Mouse (Mus musculus): Measurements from ENCODE around the gene Slc27a3. TPM values are rescaled to one million over a fixed set of nuclear protein-coding genes. Genes with fewer than 3 reads are reported as not detected.

Gene Slc27a3
- total RNA-seq, 2 experiments from 2014 or later = 7.2 to 8.1 TPM

- no peak for DNase-seq (ENCODE audit: low spot score in 2 of 2)
- intact Hi-C loops (cut with DNase I) = no loop called here
Measured at GRCm38 (mm10) chr3:90395629-90396028, 5.9 kb upstream of the Slc27a3 start.

- no peak for DNase-seq (ENCODE audit: low spot score in 2 of 2)
- intact Hi-C loops (cut with DNase I) = no loop called here
Measured at GRCm38 (mm10) chr3:90392661-90393060, 2.9 kb upstream of the Slc27a3 start.

- intact Hi-C loops (cut with DNase I) = no loop called here
- DNase-seq (ENCODE audit: low spot score in 2 of 2) = no peak
Measured at GRCm38 (mm10) chr3:90391941-90392340, 2.2 kb upstream of the Slc27a3 start.

- intact Hi-C loops (cut with DNase I) = no loop called here
- DNase-seq (ENCODE audit: low spot score in 2 of 2) = no peak
Measured at GRCm38 (mm10) chr3:90391004-90391403, 1.3 kb upstream of the Slc27a3 start.

GRCm38 (mm10) chr3:90388726-90389510, 820 bp downstream of the Slc27a3 start:
- intact Hi-C loops (cut with DNase I) = no loop called here
- peak in 1 of 2 experiments; percentile 39 for DNase-seq (ENCODE audit: low spot score in 2 of 2)

- peak in 1 of 2 experiments; percentile 43 for DNase-seq (ENCODE audit: low spot score in 2 of 2)
- intact Hi-C loops (cut with DNase I) = no loop called here
Measured at GRCm38 (mm10) chr3:90388192-90388591, 1.5 kb downstream of the Slc27a3 start.

- peak; percentile 28 to 37 for DNase-seq (ENCODE audit: low spot score in 2 of 2)
- intact Hi-C loops (cut with DNase I) = no loop called here
Measured at GRCm38 (mm10) chr3:90387483-90387882, 2.3 kb downstream of the Slc27a3 start.

GRCm38 (mm10) chr3:90386817-90387216, 2.9 kb downstream of the Slc27a3 start:
- DNase-seq (ENCODE audit: low spot score in 2 of 2) = no peak
- intact Hi-C loops (cut with DNase I) = no loop called here

- no peak for DNase-seq (ENCODE audit: low spot score in 2 of 2)
- intact Hi-C loops (cut with DNase I) = no loop called here
Measured at GRCm38 (mm10) chr3:90384851-90385375, 4.8 kb downstream of the Slc27a3 start.

- intact Hi-C loops (cut with DNase I) = no loop called here
- no peak for DNase-seq (ENCODE audit: low spot score in 2 of 2)
Measured at GRCm38 (mm10) chr3:90383690-90384089, 6.0 kb downstream of the Slc27a3 start.

- DNase-seq (ENCODE audit: low spot score in 2 of 2) = no peak
- intact Hi-C loops (cut with DNase I) = no loop called here
Measured at GRCm38 (mm10) chr3:90381727-90382126, 8.0 kb downstream of the Slc27a3 start.

- intact Hi-C loops (cut with DNase I) = no loop called here
- no peak for DNase-seq (ENCODE audit: low spot score in 2 of 2)
Measured at GRCm38 (mm10) chr3:90378496-90378895, 11.2 kb downstream of the Slc27a3 start.

- intact Hi-C loops (cut with DNase I) = no loop called here
- DNase-seq (ENCODE audit: low spot score in 2 of 2) = no peak
Measured at GRCm38 (mm10) chr3:90376247-90376585, 13.5 kb downstream of the Slc27a3 start.

GRCm38 (mm10) chr3:90375562-90376246, 14.0 kb downstream of the Slc27a3 start:
- intact Hi-C loops (cut with DNase I) = no loop called here
- DNase-seq (ENCODE audit: low spot score in 2 of 2) = no peak

- intact Hi-C loops (cut with DNase I) = loop anchor here (5.0 kb wide), 1 partner anchor 107 kb away; the partner anchor contains the start of gene Dennd4b
- DNase-seq (ENCODE audit: low spot score in 2 of 2) = no peak
Measured at GRCm38 (mm10) chr3:90374368-90374767, 15.4 kb downstream of the Slc27a3 start.

GRCm38 (mm10) chr3:90373432-90374028, 16.2 kb downstream of the Slc27a3 start:
- DNase-seq (ENCODE audit: low spot score in 2 of 2) = peak; percentile 87 to 92
- intact Hi-C loops (cut with DNase I) = loop anchor here (2.0 to 5.0 kb wide), 2 partner anchors 106 to 155 kb away; partner anchors contain the start of gene Dennd4b

- intact Hi-C loops (cut with DNase I) = loop anchor here (2.0 to 5.0 kb wide), 2 partner anchors 106 to 154 kb away; partner anchors contain the start of gene Dennd4b
Measured at GRCm38 (mm10) chr3:90372817-90373216, 16.9 kb downstream of the Slc27a3 start.

GRCm38 (mm10) chr3:90371857-90372256, 17.9 kb downstream of the Slc27a3 start:
- intact Hi-C loops (cut with DNase I) = loop anchor here (2.0 to 5.0 kb wide), 4 partner anchors 79 to 153 kb away; partner anchors contain the start of genes Dennd4b and Gatad2b
- DNase-seq (ENCODE audit: low spot score in 2 of 2) = no peak

More at GRCm38 (mm10) chr3:90372817-90373216, 16.9 kb downstream of the Slc27a3 start:
- DNase-seq (ENCODE audit: low spot score in 2 of 2) = no peak

- DNase-seq (ENCODE audit: low spot score in 2 of 2) = peak in 1 of 2 experiments; percentile 92
- intact Hi-C loops (cut with DNase I) = no loop called here
Measured at GRCm38 (mm10) chr3:90369041-90369440, 20.7 kb downstream of the Slc27a3 start.

GRCm38 (mm10) chr3:90367001-90367632, 22.6 kb downstream of the Slc27a3 start:
- intact Hi-C loops (cut with DNase I) = no loop called here
- DNase-seq (ENCODE audit: low spot score in 2 of 2) = no peak
